Mouse (Mus musculus): ENCODE results near the gene Tspan33. TPM values are rescaled to one million over a fixed set of nuclear protein-coding genes. Genes with fewer than 3 reads are reported as not detected.
A peak's percentile ranks its signal among the peaks of the same experiment; 100 is the strongest.

The Tspan33 gene
- polyA plus RNA-seq, 1 experiment from 2014 or later: 1.4 TPM

- no peak overlapping the region for H3K27ac ChIP-seq
- H3K4me3 ChIP-seq (ENCODE audit: inconsistent target): no peak overlapping the region
- WGBS (ENCODE audit: missing documents): 81% methylated on average over 10 of the region's 10 CpGs
- H3K36me3 ChIP-seq (ENCODE audit: inconsistent target): no peaks in the 10 kb centered on the region
- no peaks in the 10 kb centered on the region for H3K79me2 ChIP-seq (ENCODE audit: inconsistent target)
Observed at GRCm38 (mm10) chr6:29716624-29717365, 22.8 kb downstream of the Tspan33 start.

GRCm38 (mm10) chr6:29717541-29717940, 23.5 kb downstream of the Tspan33 start:
- WGBS (ENCODE audit: missing documents): 88% methylated on average over 10 of the region's 10 CpGs
- Histone ChIP-seq H3K79me2 (ENCODE audit: inconsistent target) (no peaks in the 10 kb centered on the region), H3K4me3 (ENCODE audit: inconsistent target) (no peak overlapping the region), H3K36me3 (ENCODE audit: inconsistent target) (no peaks in the 10 kb centered on the region), H3K27ac (no peak overlapping the region)

GRCm38 (mm10) chr6:29717952-29718521, 24.0 kb downstream of the Tspan33 start:
- no peak overlapping the region for H3K27ac ChIP-seq
- H3K79me2 ChIP-seq (ENCODE audit: inconsistent target): no peaks in the 10 kb centered on the region
- no peaks in the 10 kb centered on the region for H3K36me3 ChIP-seq (ENCODE audit: inconsistent target)
- H3K4me3 ChIP-seq (ENCODE audit: inconsistent target): no peak overlapping the region
- WGBS (ENCODE audit: missing documents): 94% methylated on average over 14 of the region's 14 CpGs

GRCm38 (mm10) chr6:29718894-29719329, 24.9 kb downstream of the Tspan33 start:
- no peak overlapping the region for H3K4me3 ChIP-seq (ENCODE audit: inconsistent target)
- H3K27ac ChIP-seq: no peak overlapping the region
- WGBS (ENCODE audit: missing documents): 13% methylated on average over 15 of the region's 15 CpGs
- no peaks in the 10 kb centered on the region for H3K36me3 ChIP-seq (ENCODE audit: inconsistent target)
- H3K79me2 ChIP-seq (ENCODE audit: inconsistent target): no peaks in the 10 kb centered on the region

GRCm38 (mm10) chr6:29721890-29722289, 27.9 kb downstream of the Tspan33 start:
- Histone ChIP-seq H3K4me3 (ENCODE audit: inconsistent target) (no peak overlapping the region), H3K79me2 (ENCODE audit: inconsistent target) (no peaks in the 10 kb centered on the region), H3K27ac (no peak overlapping the region), H3K36me3 (ENCODE audit: inconsistent target) (no peaks in the 10 kb centered on the region)
- 80% methylated on average over 2 of the region's 2 CpGs for WGBS (ENCODE audit: missing documents)

GRCm38 (mm10) chr6:29726576-29727200, 32.7 kb downstream of the Tspan33 start:
- no peak overlapping the region for H3K4me3 ChIP-seq (ENCODE audit: inconsistent target)
- H3K27ac ChIP-seq: no peak overlapping the region
- H3K36me3 ChIP-seq (ENCODE audit: inconsistent target): no peaks in the 10 kb centered on the region
- no peaks in the 10 kb centered on the region for H3K79me2 ChIP-seq (ENCODE audit: inconsistent target)
- 82% methylated on average over 1 of the region's 1 CpGs for WGBS (ENCODE audit: missing documents)

GRCm38 (mm10) chr6:29728035-29728434, 34.0 kb downstream of the Tspan33 start:
- H3K27ac ChIP-seq: no peak overlapping the region
- 94% methylated on average over 3 of the region's 3 CpGs for WGBS (ENCODE audit: missing documents)

GRCm38 (mm10) chr6:29729491-29729890, 35.5 kb downstream of the Tspan33 start:
- no peaks in the 10 kb centered on the region for H3K36me3 ChIP-seq (ENCODE audit: inconsistent target)
- no peaks in the 10 kb centered on the region for H3K79me2 ChIP-seq (ENCODE audit: inconsistent target)
- 0% methylated on average over 1 of the region's 1 CpGs for WGBS (ENCODE audit: missing documents)

More at GRCm38 (mm10) chr6:29728035-29728434, 34.0 kb downstream of the Tspan33 start:
- Histone ChIP-seq H3K79me2 (ENCODE audit: inconsistent target) (no peaks in the 10 kb centered on the region), H3K36me3 (ENCODE audit: inconsistent target) (no peaks in the 10 kb centered on the region), H3K4me3 (ENCODE audit: inconsistent target) (no peak overlapping the region)

GRCm38 (mm10) chr6:29735336-29735688, 41.3 kb downstream of the Tspan33 start, which contains the start of gene Smo:
TSS of gene Smo (plus strand) at chr6:29735503.
- H3K27ac ChIP-seq: no peak within 1 kb of the TSS
- no peaks in the 10 kb centered on the region for H3K79me2 ChIP-seq (ENCODE audit: inconsistent target)
- H3K4me3 ChIP-seq (ENCODE audit: inconsistent target): peak within 1 kb of the TSS; percentile 14; the same call in 1 of the 2 replicates
- no peaks in the 10 kb centered on the region for H3K36me3 ChIP-seq (ENCODE audit: inconsistent target)
- WGBS (ENCODE audit: missing documents): 0% methylated on average over 12 of the region's 30 CpGs

More at GRCm38 (mm10) chr6:29729491-29729890, 35.5 kb downstream of the Tspan33 start:
- H3K4me3 ChIP-seq (ENCODE audit: inconsistent target): no peak overlapping the region
- no peak overlapping the region for H3K27ac ChIP-seq

GRCm38 (mm10) chr6:29735689-29736451, 41.8 kb downstream of the Tspan33 start:
- Histone ChIP-seq H3K27ac (no peak overlapping the region), H3K4me3 (ENCODE audit: inconsistent target) (peak overlapping the region; percentile 14; the same call in 1 of the 2 replicates), H3K79me2 (ENCODE audit: inconsistent target) (no peaks in the 10 kb centered on the region), H3K36me3 (ENCODE audit: inconsistent target) (no peaks in the 10 kb centered on the region)
- WGBS (ENCODE audit: missing documents): 2% methylated on average over 74 of the region's 75 CpGs

- H3K4me3 ChIP-seq (ENCODE audit: inconsistent target): peak overlapping the region; percentile 14; the same call in 1 of the 2 replicates
- WGBS (ENCODE audit: missing documents): 33% methylated on average over 13 of the region's 13 CpGs
- H3K36me3 ChIP-seq (ENCODE audit: inconsistent target): no peaks in the 10 kb centered on the region
- H3K27ac ChIP-seq: no peak overlapping the region
- H3K79me2 ChIP-seq (ENCODE audit: inconsistent target): no peaks in the 10 kb centered on the region
Observed at GRCm38 (mm10) chr6:29736610-29737458, 42.8 kb downstream of the Tspan33 start.

GRCm38 (mm10) chr6:29751466-29752152, 57.6 kb downstream of the Tspan33 start:
- Histone ChIP-seq H3K4me3 (ENCODE audit: inconsistent target) (no peak overlapping the region), H3K36me3 (ENCODE audit: inconsistent target) (no peaks in the 10 kb centered on the region), H3K27ac (no peak overlapping the region), H3K79me2 (ENCODE audit: inconsistent target) (no peaks in the 10 kb centered on the region)
- 79% methylated on average over 3 of the region's 3 CpGs for WGBS (ENCODE audit: missing documents)

GRCm38 (mm10) chr6:29753336-29753735, 59.3 kb downstream of the Tspan33 start:
- WGBS (ENCODE audit: missing documents): over 99% methylated on average over 11 of the region's 11 CpGs
- Histone ChIP-seq H3K36me3 (ENCODE audit: inconsistent target) (no peaks in the 10 kb centered on the region), H3K27ac (no peak overlapping the region), H3K4me3 (ENCODE audit: inconsistent target) (no peak overlapping the region), H3K79me2 (ENCODE audit: inconsistent target) (no peaks in the 10 kb centered on the region)

Data from macrophage (primary cell).